Mouse (Mus musculus) WW6 (cell line): ENCODE results near the gene Cd47.

Experiments
- DNase-seq: peaks from one replicate; pipeline ENCODE4 v3.0.0-alpha.2; 2013; ENCODE audit warnings: low read depth, low spot score

The Cd47 gene

DNA sequence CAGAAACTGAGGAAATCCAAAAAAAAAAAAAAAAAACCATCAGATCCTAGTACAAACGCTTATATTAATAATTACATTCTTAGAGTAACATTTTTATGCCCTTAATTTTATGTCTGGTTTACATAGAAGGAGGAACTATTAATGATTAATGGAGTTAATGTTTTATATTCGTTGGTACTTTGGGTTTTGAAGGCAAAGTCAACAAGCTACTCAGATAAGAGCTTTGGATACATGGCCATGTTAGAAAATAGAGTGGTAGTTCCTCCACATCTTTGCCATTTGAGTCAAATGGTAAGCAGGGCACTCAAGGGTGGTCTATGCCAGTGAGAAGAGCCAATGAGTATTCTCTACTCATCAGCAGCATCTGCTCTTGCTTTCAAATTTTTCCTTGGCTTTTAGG is 66.3 kb downstream of the Cd47 start:
- DNase-seq, result no peak

DNA sequence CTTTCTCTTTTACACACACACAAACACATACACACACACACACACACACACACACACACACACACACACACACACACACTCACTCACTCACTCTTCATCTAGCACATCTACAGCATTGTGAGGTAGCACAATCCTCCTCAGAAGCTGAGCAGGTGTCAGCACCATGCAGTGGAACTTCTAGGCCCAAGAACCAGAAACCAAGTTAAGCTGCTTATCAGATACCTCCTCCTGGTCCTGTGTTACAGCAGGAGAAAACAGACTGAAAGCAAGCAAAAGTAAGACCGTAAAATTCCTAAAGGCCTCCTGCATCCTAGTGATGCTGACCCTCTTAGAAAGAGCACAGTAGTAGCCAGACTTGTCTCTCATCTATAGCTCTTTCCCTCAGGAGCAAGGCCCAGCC is 67.9 kb downstream of the Cd47 start:
- DNase-seq, result no peak

DNA sequence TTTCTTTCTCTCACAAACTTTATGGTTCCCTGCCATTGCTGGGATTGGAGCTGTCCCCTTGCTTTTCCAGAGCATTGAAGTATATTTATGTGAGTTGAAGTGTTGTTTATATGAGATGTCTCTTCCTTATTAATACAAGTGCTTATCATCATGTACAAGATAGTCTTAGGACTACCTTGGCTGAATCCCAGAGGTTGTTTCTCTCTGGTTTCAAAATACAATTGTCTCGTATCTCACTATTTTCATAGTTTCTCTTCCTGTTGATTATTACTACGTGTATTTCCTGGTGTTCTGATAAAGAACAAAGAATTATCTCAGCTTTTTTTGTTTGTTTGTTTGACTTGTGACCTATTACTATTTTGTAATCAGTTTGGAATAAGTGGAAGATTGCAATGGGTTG is 73.6 kb downstream of the Cd47 start:
- DNase-seq, result no peak

DNA sequence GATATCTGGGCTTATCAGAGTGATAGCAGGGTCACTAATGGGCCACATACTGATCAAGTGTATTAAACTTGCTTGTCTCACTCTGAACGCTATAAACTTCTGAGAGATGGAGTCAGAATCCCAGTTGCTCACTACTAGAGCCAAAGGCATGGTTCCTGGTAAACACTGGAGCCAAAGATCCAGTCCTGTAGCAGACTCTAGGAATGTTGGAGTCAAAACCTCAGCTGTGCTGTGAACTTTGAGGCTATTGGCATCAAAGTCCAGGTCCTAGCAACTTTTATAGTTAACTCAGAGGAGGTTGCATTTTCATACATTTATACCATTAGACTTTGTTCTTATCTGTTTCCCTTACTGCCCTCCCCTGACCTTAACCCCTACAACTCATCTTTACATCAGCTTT is 74.2 kb downstream of the Cd47 start:
- DNase-seq, result no peak

DNA sequence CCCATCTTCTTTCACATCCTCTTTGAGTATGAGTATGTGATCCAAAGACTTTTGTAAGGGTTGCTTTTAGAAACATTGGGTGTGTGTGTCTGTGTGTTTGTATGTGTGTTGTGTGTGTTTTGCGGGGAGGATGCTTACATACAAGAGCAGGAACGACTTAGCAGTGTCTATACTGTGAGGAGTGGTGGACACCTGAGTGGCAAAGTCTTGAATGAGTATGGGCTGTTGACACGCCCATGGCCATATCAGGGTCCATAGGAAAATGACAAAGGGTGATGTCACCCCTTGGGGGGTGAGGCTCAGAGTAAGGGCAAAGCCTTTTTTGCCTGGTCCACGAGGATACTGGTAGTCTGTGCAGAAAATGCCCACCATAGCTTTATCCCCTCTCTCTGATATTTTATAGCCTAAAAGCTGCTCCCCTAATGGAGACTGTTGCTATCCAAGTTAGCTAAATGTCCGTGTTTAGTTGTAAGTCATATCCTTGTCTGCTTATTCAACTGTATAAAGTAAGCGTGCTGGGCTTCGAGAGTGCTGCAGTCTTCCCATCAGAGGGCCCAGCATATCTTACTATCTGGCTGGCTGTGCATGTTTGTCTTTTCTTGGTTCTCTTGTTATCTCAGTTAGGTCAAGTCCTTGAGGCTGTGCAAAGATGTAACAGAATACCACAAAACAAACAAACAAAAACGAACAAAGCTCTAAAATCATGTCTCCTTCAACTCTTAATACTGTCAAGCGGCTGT is 76.1 kb downstream of the Cd47 start:
- no peak for DNase-seq

DNA sequence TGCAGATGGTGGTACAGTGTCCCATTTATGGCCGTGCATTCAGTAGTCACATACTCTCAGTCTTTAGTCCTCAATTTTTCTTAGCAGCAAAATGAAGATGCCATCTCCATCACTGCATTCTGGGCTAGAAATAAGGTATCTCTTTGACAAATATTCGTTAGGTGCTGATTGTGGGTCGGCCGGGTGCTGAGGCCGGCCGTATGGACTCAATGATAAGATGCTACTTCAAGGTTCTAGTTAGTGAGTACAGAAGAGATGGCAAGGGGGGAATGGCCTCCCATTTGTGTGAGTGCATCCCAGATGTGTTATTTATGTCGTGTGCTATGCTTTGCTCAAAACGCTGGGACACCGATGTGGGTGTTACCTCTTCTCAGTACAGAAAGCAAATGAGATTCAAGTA is 76.9 kb downstream of the Cd47 start:
- no peak for DNase-seq

DNA sequence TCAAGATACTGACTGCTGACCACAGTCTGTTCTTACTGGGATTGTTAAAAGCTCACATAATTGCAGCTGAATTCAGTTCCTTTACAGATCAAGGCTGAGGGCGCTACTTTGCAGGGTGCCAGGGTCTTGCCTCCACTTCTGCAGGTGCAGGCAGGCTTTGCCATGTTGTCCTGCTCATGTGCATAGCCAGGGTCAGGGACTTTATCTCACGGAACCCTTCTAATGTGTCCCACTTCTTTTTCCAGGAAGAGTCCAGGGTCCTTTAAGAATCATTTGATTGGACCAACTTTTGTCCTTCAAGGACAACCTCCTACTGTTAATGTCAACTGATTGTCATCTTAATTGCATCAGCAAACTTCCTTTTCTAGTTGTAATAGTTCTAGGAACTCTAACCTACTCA is 77.7 kb downstream of the Cd47 start:
- DNase-seq, result no peak

DNA sequence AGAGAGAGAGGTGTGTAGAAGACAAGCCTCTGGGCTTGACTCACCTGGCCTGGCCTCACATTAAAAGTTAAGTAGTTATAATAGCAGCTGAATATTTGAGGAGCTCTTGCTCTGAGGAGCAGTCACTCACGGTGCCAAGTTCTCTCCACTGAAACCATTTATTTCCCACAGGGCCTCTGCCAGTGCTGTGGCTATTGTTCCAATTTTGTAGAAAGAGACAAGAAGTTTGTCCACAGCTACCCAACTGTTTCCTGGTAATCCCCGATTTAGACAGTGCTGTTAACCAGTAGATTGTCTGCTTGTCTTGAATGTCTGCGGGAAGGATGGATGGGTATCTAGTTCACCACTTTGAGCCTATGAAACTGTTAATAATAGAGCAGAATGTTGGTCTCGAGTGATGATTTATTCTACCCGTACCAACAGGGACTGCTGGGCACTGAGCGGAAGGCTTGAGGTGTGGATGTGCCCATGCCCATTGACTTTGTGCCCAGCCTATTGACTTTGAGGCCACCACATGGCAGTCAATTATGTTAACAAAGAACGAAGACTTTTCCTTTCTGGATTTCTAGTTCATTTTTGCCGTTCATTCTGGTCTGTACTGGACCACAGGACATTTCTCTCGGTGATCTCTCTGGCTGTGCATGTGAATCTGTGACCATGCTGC is 86.2 kb downstream of the Cd47 start:
- DNase-seq, result no peak

DNA sequence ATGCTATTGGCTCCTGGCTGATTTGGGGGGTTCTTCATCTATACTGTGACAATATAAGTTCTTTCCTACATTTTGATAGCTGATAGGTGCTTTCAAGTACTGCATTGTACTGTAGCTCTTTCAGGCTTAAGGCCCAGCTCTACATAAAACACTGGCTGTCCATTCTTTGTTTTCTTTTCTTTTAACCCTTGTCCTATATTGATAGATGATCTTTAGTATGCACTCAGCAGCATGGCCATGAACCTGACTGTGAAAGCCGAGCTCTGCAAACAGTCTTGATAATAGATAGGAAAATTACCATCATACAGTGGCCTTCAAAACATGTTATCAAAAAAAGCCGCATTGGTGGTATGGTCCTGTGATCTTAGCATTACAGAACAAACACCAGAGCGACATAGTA is 87.0 kb downstream of the Cd47 start:
- no peak for DNase-seq

DNA sequence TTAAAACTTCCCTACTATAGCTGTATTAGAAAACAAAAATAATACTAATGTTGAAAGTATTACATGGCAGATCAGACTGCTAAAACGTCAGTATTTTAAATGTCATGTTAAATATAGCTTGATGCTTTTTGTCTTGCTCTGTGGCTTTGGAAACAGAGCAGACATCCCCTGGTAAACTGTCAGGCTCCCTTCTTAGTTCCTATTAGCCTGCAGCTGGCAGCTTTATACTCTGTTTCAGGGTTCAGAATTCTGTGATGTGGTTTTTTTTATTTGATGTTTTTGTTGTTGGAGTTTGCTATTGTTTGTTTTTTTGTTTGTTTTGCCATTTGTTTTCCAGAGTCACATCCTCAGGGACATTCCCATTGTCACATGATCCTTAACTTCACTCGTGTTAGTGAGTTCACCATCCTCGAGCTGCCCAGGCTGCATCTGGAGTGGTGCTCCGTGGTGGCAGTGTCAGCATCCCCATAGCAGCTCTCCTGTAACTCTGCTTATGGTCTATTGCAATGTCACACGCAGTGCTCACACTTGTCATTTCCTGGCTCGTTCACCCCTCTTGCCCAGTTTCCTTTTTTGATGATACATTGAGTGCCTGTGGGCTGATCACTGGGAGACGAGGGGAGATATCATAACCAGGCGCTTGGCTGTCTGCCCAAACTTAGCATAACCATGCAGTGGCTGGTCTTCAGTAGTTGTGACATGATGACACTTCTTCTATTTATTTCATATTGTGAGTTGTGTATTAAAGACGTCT is 87.7 kb downstream of the Cd47 start:
- DNase-seq, result no peak

DNA sequence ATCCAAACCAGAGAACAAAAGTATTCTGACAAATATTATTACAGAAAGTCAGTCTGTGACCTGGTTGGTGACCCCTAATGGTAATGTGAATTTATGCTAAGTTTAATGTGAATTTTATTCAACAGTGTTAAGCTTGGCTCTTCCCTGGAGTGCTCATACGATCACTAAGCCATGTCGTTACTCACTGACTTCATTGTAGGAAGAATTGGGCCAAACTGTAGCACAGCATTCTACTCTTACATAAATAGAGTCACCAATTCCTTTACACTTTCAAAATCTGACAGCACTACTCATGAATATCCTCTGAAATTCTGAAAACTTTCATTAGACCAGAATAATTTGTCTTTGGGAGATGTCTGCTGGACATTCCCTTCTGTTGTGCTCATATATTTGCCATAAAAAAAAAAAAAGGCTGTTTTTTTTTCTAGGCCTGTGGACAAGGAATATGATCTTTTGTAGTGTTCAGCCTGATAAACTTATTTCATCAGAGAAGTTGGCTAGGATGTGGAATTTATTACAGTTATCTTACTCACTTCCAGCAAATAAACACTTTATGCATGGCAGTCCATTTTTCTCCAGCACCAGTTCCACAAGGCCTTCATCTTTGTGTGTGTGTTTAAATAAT is 88.8 kb downstream of the Cd47 start:
- no peak for DNase-seq

DNA sequence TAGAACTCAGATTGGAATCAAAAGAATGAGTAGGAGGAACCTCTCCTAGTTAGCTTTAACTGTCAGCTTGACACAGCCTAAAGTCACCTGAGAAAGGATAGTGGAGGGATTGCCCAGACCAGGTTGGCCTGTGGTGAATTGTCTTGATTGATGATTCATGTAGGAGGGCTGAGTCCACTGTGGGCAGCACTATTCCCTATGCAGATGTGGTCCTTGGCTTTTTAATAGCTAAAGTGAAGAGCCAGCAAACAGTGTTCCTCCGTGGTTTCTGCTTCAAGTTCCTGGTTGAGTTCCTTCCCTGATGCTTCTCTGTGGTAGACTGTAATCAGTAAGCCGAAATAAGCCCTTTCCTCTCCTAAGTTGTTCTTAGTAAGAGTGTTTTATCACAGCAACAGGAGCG is 91.9 kb downstream of the Cd47 start:
- DNase-seq, result no peak

DNA sequence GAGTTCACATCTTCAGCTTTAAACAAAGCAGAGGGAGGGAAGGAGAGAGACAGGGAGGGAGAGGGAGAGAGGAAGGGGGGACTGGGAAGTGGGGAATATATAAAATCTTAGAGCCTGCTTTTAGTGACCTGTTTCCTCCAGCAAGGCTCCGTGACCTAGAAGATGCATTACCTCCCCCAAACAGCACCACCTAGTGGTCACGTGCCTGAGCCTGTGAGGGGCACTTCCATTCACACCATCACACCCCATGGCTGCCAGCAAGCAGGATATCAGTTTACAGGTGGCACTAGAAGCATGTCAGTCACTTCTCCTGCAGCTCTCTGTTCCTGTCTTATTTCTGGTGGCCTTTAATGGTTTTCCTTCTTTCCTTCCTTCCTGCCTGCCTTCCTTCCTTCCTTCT is 92.6 kb downstream of the Cd47 start:
- no peak for DNase-seq

DNA sequence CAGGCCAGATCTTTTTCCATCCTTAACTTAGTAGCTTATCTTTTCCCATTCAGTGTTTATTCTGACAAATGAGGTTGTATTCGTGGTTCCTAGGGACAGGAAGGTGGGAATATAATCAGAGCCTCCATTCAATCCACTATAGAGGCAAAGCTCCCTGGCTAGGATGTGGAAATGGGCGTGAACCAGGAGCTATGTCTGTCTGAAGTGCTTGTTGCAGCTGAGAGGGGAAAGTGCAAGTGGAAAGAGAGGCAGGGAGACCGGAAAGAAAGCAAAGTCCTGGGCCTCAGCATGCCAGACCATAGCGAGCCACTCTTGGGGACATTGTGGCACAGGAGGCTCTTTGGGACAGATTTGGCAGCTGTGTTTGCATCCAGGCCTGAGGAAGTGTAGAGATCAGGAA is 94.3 kb downstream of the Cd47 start:
- no peak for DNase-seq

DNA sequence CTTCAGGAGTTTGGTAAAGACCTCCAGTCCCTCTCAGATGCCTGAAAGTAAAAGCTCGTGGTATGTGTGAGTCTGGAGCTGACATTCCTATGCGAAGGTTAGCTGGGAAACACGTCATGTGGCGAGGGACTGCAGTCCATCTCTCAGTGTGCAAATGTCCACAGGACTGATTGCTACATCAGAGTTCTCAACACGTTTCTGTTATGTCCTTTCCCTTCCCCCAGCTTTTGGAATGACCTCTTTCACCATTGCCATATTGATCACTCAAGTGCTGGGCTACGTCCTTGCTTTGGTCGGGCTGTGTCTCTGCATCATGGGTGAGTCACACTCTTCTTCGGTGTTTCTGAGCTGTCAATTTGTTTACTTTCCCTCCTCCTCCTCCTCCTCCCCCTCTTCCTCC is 95.8 kb downstream of the Cd47 start:
- DNase-seq, result no peak

DNA sequence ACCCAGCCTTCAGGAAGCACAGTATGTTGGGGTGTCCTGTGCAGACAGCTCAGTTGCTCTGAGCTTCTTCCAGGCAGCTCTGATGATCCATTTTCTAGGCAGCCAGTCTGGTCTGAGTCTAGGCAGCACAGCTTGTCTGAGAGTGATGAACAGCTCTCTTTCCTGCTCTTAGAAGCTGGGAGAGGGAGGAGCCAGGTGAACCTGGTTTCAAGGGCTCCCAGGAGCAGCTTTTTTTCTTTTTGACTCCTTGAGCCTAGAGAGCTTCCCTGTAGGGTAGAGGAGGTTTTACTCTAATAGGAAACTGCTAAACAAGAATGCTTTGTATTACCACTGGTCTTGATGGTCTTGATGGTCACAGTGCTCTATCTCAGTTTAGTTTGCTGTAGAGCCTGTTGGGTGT is 101.1 kb downstream of the Cd47 start:
- no peak for DNase-seq

DNA sequence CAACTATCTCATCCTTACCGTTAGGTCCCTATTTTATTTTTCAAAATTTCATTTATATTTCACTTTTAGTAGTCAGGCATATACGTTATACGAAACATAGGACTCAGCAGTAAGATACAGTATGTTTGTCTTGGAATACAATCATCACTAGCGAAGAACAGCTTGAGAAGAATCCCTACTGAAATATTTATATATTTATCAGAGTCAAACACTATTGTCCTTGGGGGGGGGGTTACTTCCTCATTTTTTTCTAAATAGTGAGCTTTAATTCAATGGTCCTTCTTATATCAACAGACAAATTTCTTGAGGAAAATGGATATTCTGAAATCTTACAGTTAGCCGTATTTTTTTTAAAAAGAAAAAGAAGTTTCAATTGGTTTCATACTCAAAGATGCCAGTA is 101.8 kb downstream of the Cd47 start:
- DNase-seq, result no peak

DNA sequence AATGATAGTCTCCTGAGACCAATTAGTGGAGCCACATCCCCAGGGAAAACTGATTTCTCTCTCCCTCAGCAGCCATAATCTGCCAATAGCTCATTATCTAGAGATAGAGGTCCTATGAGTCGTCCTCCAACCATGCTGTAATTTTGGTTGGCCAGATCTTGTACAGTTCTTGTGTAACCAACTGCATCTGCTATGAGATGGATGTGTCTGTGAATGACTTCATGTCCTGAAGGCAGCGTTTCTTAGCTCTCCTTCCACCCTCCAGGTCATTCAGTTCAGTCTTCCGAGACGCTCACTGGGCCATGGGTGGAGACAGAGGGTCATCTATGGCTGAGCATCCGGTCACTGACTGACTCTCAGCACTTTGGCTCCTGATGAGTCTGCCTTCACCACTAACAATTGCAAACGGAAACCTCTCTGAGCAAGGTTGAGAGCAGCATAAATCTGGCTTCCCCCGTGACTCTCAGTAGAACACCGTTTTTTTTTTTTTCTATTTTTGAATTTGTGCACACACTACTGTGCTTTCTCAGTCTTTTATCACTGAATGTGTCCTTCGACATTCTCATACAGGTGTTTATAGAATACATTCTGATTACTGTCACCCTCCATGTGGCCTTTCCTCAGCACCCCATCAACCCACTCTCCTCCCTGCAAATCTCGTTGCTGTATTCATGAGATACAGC is 104.1 kb downstream of the Cd47 start:
- no peak for DNase-seq

DNA sequence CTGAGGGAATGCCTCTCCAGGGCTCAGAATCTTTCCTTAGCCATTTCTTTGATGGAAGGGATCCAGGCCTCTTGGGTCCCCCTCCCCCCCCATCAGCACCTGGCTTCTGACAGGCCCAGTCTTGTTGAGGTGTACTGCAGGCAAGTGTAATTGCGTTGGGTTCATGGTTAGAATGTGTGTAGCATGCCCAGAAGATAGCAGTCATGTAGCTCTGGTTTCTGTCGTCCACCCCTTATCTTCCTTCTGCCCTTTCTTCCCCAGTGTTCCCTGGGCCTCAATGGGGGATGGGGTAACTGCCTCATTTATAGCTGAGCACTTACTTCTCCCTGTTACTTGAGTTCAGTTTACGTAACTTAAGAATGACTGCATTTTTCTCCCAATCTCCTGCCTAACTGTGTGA is 104.7 kb downstream of the Cd47 start:
- DNase-seq, result no peak

DNA sequence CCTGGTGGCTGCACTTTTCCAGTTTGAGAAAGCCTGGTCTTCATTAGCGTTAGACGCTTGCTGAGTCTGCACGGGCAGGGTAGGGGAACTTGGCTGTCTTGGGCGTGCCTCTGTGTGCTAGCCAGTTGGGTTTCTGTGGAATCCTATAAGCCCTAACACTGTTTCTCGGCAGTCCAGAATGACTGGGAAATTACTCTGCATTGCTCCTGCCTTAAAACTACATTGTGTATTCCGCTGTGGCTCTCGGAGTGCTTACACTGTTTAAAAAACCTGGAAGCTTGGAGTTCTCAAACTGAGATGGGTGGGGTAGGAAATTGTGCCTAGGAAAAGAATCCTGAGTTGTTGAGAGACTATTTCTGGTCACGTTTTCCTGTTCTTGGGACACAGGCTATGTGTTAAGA is 105.3 kb downstream of the Cd47 start:
- no peak for DNase-seq

DNA sequence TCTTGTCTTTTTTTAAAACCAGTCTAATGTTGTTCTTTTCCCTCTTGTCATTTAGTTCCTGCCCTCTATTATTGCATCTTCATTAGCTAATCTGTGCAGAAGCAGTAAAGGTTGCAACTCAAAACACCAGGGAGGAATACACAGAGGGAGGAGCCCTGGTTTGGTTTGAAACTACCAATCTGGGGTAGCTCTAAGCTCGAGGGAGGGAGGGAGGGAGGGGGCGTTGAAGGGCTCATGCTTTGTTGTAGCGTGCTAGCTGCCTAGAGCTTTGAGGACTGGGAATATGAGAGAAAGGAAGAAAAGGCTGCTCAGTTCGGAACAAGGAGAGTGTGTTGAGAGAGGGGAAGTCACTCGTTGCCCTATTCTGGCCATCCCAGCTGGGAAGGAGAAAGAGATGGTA is 105.7 kb downstream of the Cd47 start:
- no peak for DNase-seq

DNA sequence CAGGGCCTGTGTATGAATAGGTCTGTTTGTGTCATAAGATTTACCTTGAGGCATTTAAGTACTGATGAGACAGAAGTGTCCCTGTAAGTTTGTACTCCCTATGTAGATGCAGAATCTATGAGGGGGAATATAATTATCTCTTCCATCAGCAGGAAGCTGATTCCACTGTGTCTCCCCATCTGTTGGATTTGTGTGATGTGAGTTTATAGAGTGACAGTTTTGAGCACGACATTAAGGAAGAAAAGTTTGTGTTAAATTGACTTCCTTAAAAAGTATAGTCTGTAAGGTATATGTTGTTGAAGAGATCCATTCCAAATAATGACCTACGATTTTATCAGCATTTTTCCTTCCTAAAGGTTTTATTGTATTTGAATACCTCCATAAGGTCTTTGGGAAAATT is 106.6 kb downstream of the Cd47 start:
- no peak for DNase-seq
